ENCODE assay signal across 10 mouse cellular contexts in genomic region chr2:93439352-93439771, GRCm38 (mm10). TPM values are rescaled to one million over a fixed set of nuclear protein-coding genes. Genes with fewer than 3 reads are reported as not detected.
DNase-seq lines count a peak whose midpoint lies in the region; ATAC-seq lines count a peak whose summit lies in the region.
"Had no signal": no experiment of that assay in that cellular context is flagged by ENCODE, and none has a peak within 500 bp of the region (broad histone marks: within the 10 kb centered on the region; RNA-seq: fewer than 3 reads in every experiment).

No protein-coding gene starts in this region.

- H3K4me1 ChIP-seq in forebrain, embryonic 12.5 days = peaks cover 10% of the 10 kb centered on the region
- peaks cover 10% of the 10 kb centered on the region for H3K4me1 ChIP-seq in forebrain, embryonic 16.5 days (replicated peaks; ENCODE audit: control insufficient read depth, insufficient read depth, low read length)
- peaks cover 18% of the 10 kb centered on the region for H3K4me1 ChIP-seq in lung, embryonic 16.5 days (replicated peaks; ENCODE audit: control insufficient read depth, insufficient read depth, low read length)
- H3K4me1 ChIP-seq in kidney, embryonic 16.5 days (ENCODE audit: insufficient read depth, low read length) = peaks cover 43% of the 10 kb centered on the region
- peaks cover 25% of the 10 kb centered on the region; the same call in 1 of the 2 replicates for H3K4me1 ChIP-seq in stomach, embryonic 15.5 days
- H3K4me1 ChIP-seq in liver, embryonic 11.5 days (replicated peaks; ENCODE audit: control insufficient read depth, insufficient read depth, low read length) = no peaks in the 10 kb centered on the region

- no peak overlapping the region for H3K4me2 ChIP-seq in forebrain, embryonic 12.5 days
- no peak overlapping the region for H3K4me2 ChIP-seq in forebrain, embryonic 16.5 days (ENCODE audit: low read length)
- H3K4me2 ChIP-seq in lung, embryonic 16.5 days (ENCODE audit: low read depth, low read length) = no peak overlapping the region
- H3K4me2 ChIP-seq in kidney, embryonic 16.5 days (replicated peaks; ENCODE audit: low read depth, low read length) = no peak overlapping the region
- H3K4me2 ChIP-seq in stomach, embryonic 15.5 days = no peak overlapping the region
- no peak overlapping the region for H3K4me2 ChIP-seq in liver, embryonic 11.5 days

- no peaks in the 10 kb centered on the region for H3K36me3 ChIP-seq in forebrain, embryonic 12.5 days (replicated peaks)
- H3K36me3 ChIP-seq in forebrain, embryonic 16.5 days (ENCODE audit: control insufficient read depth, insufficient read depth) = no peaks in the 10 kb centered on the region
- no peaks in the 10 kb centered on the region for H3K36me3 ChIP-seq in lung, embryonic 16.5 days (ENCODE audit: control insufficient read depth, insufficient read depth, low read length)
- no peaks in the 10 kb centered on the region; the same call in 1 of the 2 replicates for H3K36me3 ChIP-seq in kidney, embryonic 16.5 days (ENCODE audit: insufficient read depth, low read length)
- no peaks in the 10 kb centered on the region for H3K36me3 ChIP-seq in stomach, embryonic 15.5 days
- H3K36me3 ChIP-seq in liver, embryonic 11.5 days (ENCODE audit: control insufficient read depth, insufficient read depth, low read length) = no peaks in the 10 kb centered on the region

- WGBS in forebrain, embryonic 12.5 days = 74% methylated on average over 9 of the region's 9 CpGs
- 65% methylated on average over 9 of the region's 9 CpGs for WGBS in forebrain, embryonic 16.5 days
- 42% methylated on average over 9 of the region's 9 CpGs for WGBS in lung, embryonic 16.5 days
- 15% methylated on average over 9 of the region's 9 CpGs for WGBS in kidney, embryonic 16.5 days
- WGBS in stomach, embryonic 15.5 days = 51% methylated on average over 9 of the region's 9 CpGs
- 65% methylated on average over 9 of the region's 9 CpGs for WGBS in liver, embryonic 11.5 days

- peak overlapping the region; percentile 32; the same call in 1 of the 2 replicates for H3K27ac ChIP-seq in forebrain, embryonic 12.5 days
- H3K27ac ChIP-seq in forebrain, embryonic 16.5 days (ENCODE audit: low read length) = no peak overlapping the region
- H3K27ac ChIP-seq in lung, embryonic 16.5 days (ENCODE audit: low read length) = peak overlapping the region; percentile 14; the same call in 1 of the 2 replicates
- H3K27ac ChIP-seq in kidney, embryonic 16.5 days (ENCODE audit: low read length) = peak overlapping the region; percentile 92
- H3K27ac ChIP-seq in stomach, embryonic 15.5 days = peak overlapping the region; percentile 72
- H3K27ac ChIP-seq in liver, embryonic 11.5 days (ENCODE audit: low read depth, low read length) = no peak overlapping the region

- no peak for DNase-seq in lung, adult 18-20 months
- no peak for DNase-seq in liver, embryonic 11.5 days (ENCODE audit: low spot score)
- no peak for DNase-seq in yolk sac, embryonic 10.5 days (ENCODE audit: low spot score)
- DNase-seq: liver, postnatal 0 days; spleen, adult 18-20 months had no signal

- H3K9ac ChIP-seq in forebrain, embryonic 12.5 days = no peak overlapping the region
- H3K9ac ChIP-seq in forebrain, embryonic 16.5 days (replicated peaks; ENCODE audit: low read depth, low read length) = no peak overlapping the region
- H3K9ac ChIP-seq in lung, embryonic 16.5 days (ENCODE audit: low read length) = no peak overlapping the region
- H3K9ac ChIP-seq in kidney, embryonic 16.5 days (replicated peaks; ENCODE audit: low read length) = peak overlapping the region; percentile 2; the same call in 1 of the 2 replicates
- no peak overlapping the region for H3K9ac ChIP-seq in stomach, embryonic 15.5 days
- H3K9ac ChIP-seq in liver, embryonic 11.5 days (ENCODE audit: low read depth, low read length) = no peak overlapping the region
- H3K9ac ChIP-seq: liver, postnatal 0 days had no signal

- ATAC-seq in forebrain, embryonic 12.5 days (ENCODE audit: low FRiP score) = no peak
- ATAC-seq in forebrain, embryonic 16.5 days = no peak
- no peak for ATAC-seq in lung, embryonic 16.5 days (ENCODE audit: low read depth)
- peak; percentile 83 for ATAC-seq in kidney, embryonic 16.5 days (ENCODE audit: low FRiP score, low TSS enrichment)
- no peak for ATAC-seq in stomach, embryonic 15.5 days (ENCODE audit: insufficient read depth, low FRiP score, low read depth)
- no peak for ATAC-seq in liver, embryonic 11.5 days (replicated peaks; ENCODE audit: low FRiP score)
- ATAC-seq: liver, postnatal 0 days had no signal

- H3K4me3 ChIP-seq in forebrain, embryonic 12.5 days (replicated peaks) = no peak overlapping the region
- H3K4me3 ChIP-seq in forebrain, embryonic 16.5 days (replicated peaks; ENCODE audit: low read length) = no peak overlapping the region
- no peak overlapping the region for H3K4me3 ChIP-seq in lung, embryonic 16.5 days (ENCODE audit: low read length)
- no peak overlapping the region for H3K4me3 ChIP-seq in kidney, embryonic 16.5 days (ENCODE audit: low read length)
- no peak overlapping the region for H3K4me3 ChIP-seq in stomach, embryonic 15.5 days (replicated peaks)
- no peak overlapping the region for H3K4me3 ChIP-seq in liver, embryonic 11.5 days (ENCODE audit: low read depth, low read length)

- no peaks in the 10 kb centered on the region for H3K27me3 ChIP-seq in forebrain, embryonic 12.5 days
- no peaks in the 10 kb centered on the region for H3K27me3 ChIP-seq in forebrain, embryonic 16.5 days (replicated peaks; ENCODE audit: control insufficient read depth, insufficient read depth, low read length)
- H3K27me3 ChIP-seq in lung, embryonic 16.5 days (ENCODE audit: control insufficient read depth, insufficient read depth, low read depth, low read length) = no peaks in the 10 kb centered on the region
- H3K27me3 ChIP-seq in kidney, embryonic 16.5 days (ENCODE audit: insufficient read depth, low read length) = no peaks in the 10 kb centered on the region
- H3K27me3 ChIP-seq in stomach, embryonic 15.5 days (replicated peaks) = no peaks in the 10 kb centered on the region
- no peaks in the 10 kb centered on the region for H3K27me3 ChIP-seq in liver, embryonic 11.5 days (replicated peaks; ENCODE audit: control insufficient read depth, insufficient read depth, low read length)

- no peaks in the 10 kb centered on the region for H3K9me3 ChIP-seq in forebrain, embryonic 12.5 days
- H3K9me3 ChIP-seq in forebrain, embryonic 16.5 days (ENCODE audit: control insufficient read depth, low read length) = no peaks in the 10 kb centered on the region
- no peaks in the 10 kb centered on the region for H3K9me3 ChIP-seq in lung, embryonic 16.5 days (ENCODE audit: control insufficient read depth, low read length)
- H3K9me3 ChIP-seq in kidney, embryonic 16.5 days (ENCODE audit: low read length) = no peaks in the 10 kb centered on the region
- H3K9me3 ChIP-seq in stomach, embryonic 15.5 days = no peaks in the 10 kb centered on the region
- H3K9me3 ChIP-seq in liver, embryonic 11.5 days (ENCODE audit: control insufficient read depth, low read length) = no peaks in the 10 kb centered on the region

RNA-seq across cellular contexts. Expression of gene Cd82, which starts 23.6 kb away (rescaled TPM):
- 9.1 and 10.6 TPM in 2 replicates for polyA plus RNA-seq in forebrain, embryonic 12.5 days (2016; fragmentation: Nextera tagmentation; extraction: Ambion mirVana)
- 18.3 and 22.1 TPM in 2 replicates for polyA plus RNA-seq in forebrain, embryonic 16.5 days (2015; fragmentation: Nextera tagmentation; extraction: Ambion mirVana)
- polyA plus RNA-seq in lung, embryonic 16.5 days (2015; fragmentation: Nextera tagmentation; extraction: Ambion mirVana) = 63.6 and 81.5 TPM in 2 replicates
- polyA plus RNA-seq in kidney, embryonic 16.5 days (2015; fragmentation: Nextera tagmentation; extraction: Ambion mirVana) = 64.1 and 71.8 TPM in 2 replicates
- polyA plus RNA-seq in stomach, embryonic 15.5 days (2015; fragmentation: Nextera tagmentation; extraction: Ambion mirVana) = 87.7 and 95.0 TPM in 2 replicates
- 16.5 and 16.9 TPM in 2 replicates for polyA plus RNA-seq in liver, embryonic 11.5 days (2014; fragmentation: Nextera tagmentation; extraction: Ambion mirVana)

Comparison
In these comparisons a context has a peak if more than half of its experiments do, and no peak if none do; other contexts are left out.
1. H3K27ac ChIP-seq: peak in forebrain, embryonic 12.5 days (single experiment), lung, embryonic 16.5 days (single experiment), kidney, embryonic 16.5 days (single experiment) and stomach, embryonic 15.5 days (single experiment); none in forebrain, embryonic 16.5 days (single experiment) and liver, embryonic 11.5 days (single experiment).